Mouse (Mus musculus) urinary bladder, postnatal 0 days (tissue): ENCODE results near the gene Ddx19a. TPM values are rescaled to one million over a fixed set of nuclear protein-coding genes. Genes with fewer than 3 reads are reported as not detected.

ENCODE experiments used
- microRNA-seq: library from miRNA; unstranded; fragments of <30 nt; microRNA quantifications from one replicate; pipeline ENCODE4, GENCODE M21; 2016
- polyA plus RNA-seq: library from polyadenylated mRNA; unstranded; fragments of >200 nt; fragmentation: Nextera tagmentation; extraction: Ambion mirVana; gene quantifications from 2 replicates; pipeline ENCODE4 v1.2.1, GENCODE M21; 2015

The Ddx19a gene
- polyA plus RNA-seq = 8.1 and 8.4 TPM in 2 replicates

GRCm38 (mm10) chr8:110997547-110998531 lies at the start of gene Ddx19a:
Gene Ddx19a (minus strand): TSS chr8:110997800.

GRCm38 (mm10) chr8:111032916-111033315 lies 35.3 kb upstream of the Ddx19a start, which contains the start of gene Aars:
Gene Aars (plus strand): TSS chr8:111033144.

DNA sequence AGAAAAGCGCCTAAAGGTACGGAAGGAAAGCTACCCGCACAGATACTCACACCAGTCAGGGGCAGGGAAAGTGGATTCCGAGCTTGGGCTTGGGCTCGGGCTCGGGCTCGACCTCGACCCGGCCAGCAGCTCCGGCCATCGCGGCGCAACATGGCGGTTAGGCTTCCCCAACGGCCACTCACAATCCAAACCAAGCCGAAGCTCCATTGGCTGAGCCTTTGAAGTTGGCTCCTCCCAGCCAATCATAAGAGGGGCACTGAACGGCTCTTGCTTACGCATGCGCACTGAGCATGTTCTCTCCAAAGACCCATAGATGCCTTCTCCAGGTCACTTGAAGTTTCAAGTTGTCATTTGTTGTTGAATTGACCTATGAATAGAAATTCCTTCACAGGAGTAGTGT lies 34.0 kb upstream of the Ddx19a start, which contains the start of gene Ddx19b:
Ddx19b (minus strand) TSS at position 180 of the 400 bp plus-strand sequence.

Small RNA genes within 50 kb of the gene (microRNA-seq; reads per million reads assigned to microRNA genes)
- gene Gm24103 (not detected), gene Mir3473d (0.93 reads per million)

Other genes starting within 250 kb of the Ddx19a start
- gene Il34, start 191.9 kb downstream of the Ddx19a start, polyA plus RNA-seq = 1.7 and 2.3 TPM in 2 replicates
- 35.8 and 37.4 TPM in 2 replicates for gene Cog4, start 151.2 kb downstream of the Ddx19a start, polyA plus RNA-seq
- gene Sf3b3, start 151.0 kb downstream of the Ddx19a start, polyA plus RNA-seq = 47.1 and 49.0 TPM in 2 replicates
- gene Fuk, start 95.3 kb downstream of the Ddx19a start, polyA plus RNA-seq = 5.1 and 5.9 TPM in 2 replicates
- 18.4 and 19.5 TPM in 2 replicates for gene St3gal2, start 77.9 kb downstream of the Ddx19a start, polyA plus RNA-seq
- 4.3 and 5.1 TPM in 2 replicates for gene Ddx19b, start 34.0 kb upstream of the Ddx19a start, polyA plus RNA-seq
- 37.8 and 40.5 TPM in 2 replicates for gene Aars, start 35.3 kb upstream of the Ddx19a start, polyA plus RNA-seq
- 1.2 TPM in 1 of 2 replicates, not detected in the other for gene Exosc6, start 58.5 kb upstream of the Ddx19a start, polyA plus RNA-seq
- not detected in 2 replicates for gene Clec18a, start 94.6 kb upstream of the Ddx19a start, polyA plus RNA-seq
- 7.3 and 8.9 TPM in 2 replicates for gene Pdpr, start 96.8 kb upstream of the Ddx19a start, polyA plus RNA-seq